Mouse (Mus musculus): ENCODE measurements around the gene Irak2. TPM values are rescaled to one million over a fixed set of nuclear protein-coding genes. Genes with fewer than 3 reads are reported as not detected.

The Irak2 gene
- polyA plus RNA-seq, 1 experiment from 2014 or later: 2.8 TPM

- H3K4me1 ChIP-seq: no peaks in the 10 kb centered on the region
- no peak overlapping the region for H3K9ac ChIP-seq
- peaks cover 90% of the 10 kb centered on the region for H3K36me3 ChIP-seq
- H3K27ac ChIP-seq: no peak overlapping the region
- no peak for ATAC-seq (ENCODE audit: insufficient number of reproducible peaks, insufficient read depth, low FRiP score, low TSS enrichment, low read depth)
- no peak overlapping the region for H3K4me2 ChIP-seq
- no peaks in the 10 kb centered on the region for H3K9me3 ChIP-seq
- H3K27me3 ChIP-seq: no peaks in the 10 kb centered on the region
- WGBS: 91% methylated on average over 3 of the region's 3 CpGs
- H3K4me3 ChIP-seq: no peak overlapping the region
These were observed 79.3 kb downstream of the Irak2 start for GRCm38 (mm10) chr6:113717541-113717940.

GRCm38 (mm10) chr6:113719878-113720277 lies 81.6 kb downstream of the Irak2 start, which contains the start of gene Ghrl:
Gene Ghrl, minus strand, starts transcription at chr6:113719880.
- Histone ChIP-seq H3K4me1 (no peaks in the 10 kb centered on the region), H3K9ac (no peak within 1 kb of the TSS), H3K27ac (no peak within 1 kb of the TSS), H3K4me2 (no peak within 1 kb of the TSS), H3K4me3 (no peak within 1 kb of the TSS), H3K27me3 (no peaks in the 10 kb centered on the region), H3K36me3 (peaks cover 81% of the 10 kb centered on the region), H3K9me3 (no peaks in the 10 kb centered on the region)
- ATAC-seq (ENCODE audit: insufficient number of reproducible peaks, insufficient read depth, low FRiP score, low TSS enrichment, low read depth): no peak
- 86% methylated on average over 3 of the region's 3 CpGs for WGBS

GRCm38 (mm10) chr6:113721061-113721460 lies 82.8 kb downstream of the Irak2 start:
- WGBS: 92% methylated on average over 4 of the region's 4 CpGs
- no peak for ATAC-seq (ENCODE audit: insufficient number of reproducible peaks, insufficient read depth, low FRiP score, low TSS enrichment, low read depth)
- no peak overlapping the region for H3K27ac ChIP-seq
- no peaks in the 10 kb centered on the region for H3K4me1 ChIP-seq
- peaks cover 75% of the 10 kb centered on the region for H3K36me3 ChIP-seq
- H3K4me3 ChIP-seq: no peak overlapping the region
- no peak overlapping the region for H3K9ac ChIP-seq
- H3K27me3 ChIP-seq: no peaks in the 10 kb centered on the region
- H3K9me3 ChIP-seq: no peaks in the 10 kb centered on the region
- no peak overlapping the region for H3K4me2 ChIP-seq

- Histone ChIP-seq H3K9me3 (no peaks in the 10 kb centered on the region), H3K4me3 (no peak overlapping the region), H3K4me2 (no peak overlapping the region), H3K27ac (no peak overlapping the region), H3K9ac (no peak overlapping the region), H3K4me1 (no peaks in the 10 kb centered on the region), H3K27me3 (no peaks in the 10 kb centered on the region), H3K36me3 (peaks cover 87% of the 10 kb centered on the region)
- 87% methylated on average over 7 of the region's 7 CpGs for WGBS
- no peak for ATAC-seq (ENCODE audit: insufficient number of reproducible peaks, insufficient read depth, low FRiP score, low TSS enrichment, low read depth)
These were observed 89.9 kb downstream of the Irak2 start for GRCm38 (mm10) chr6:113728181-113728580.

- H3K36me3 ChIP-seq: peaks cover 100% of the 10 kb centered on the region
- ATAC-seq (ENCODE audit: insufficient number of reproducible peaks, insufficient read depth, low FRiP score, low TSS enrichment, low read depth): no peak
These were observed 93.0 kb downstream of the Irak2 start for GRCm38 (mm10) chr6:113731296-113731695.

GRCm38 (mm10) chr6:113737318-113738046 lies 99.2 kb downstream of the Irak2 start:
- Histone ChIP-seq H3K9me3 (no peaks in the 10 kb centered on the region), H3K9ac (no peak overlapping the region), H3K27me3 (no peaks in the 10 kb centered on the region), H3K4me3 (no peak overlapping the region), H3K4me1 (peaks cover 9% of the 10 kb centered on the region), H3K4me2 (no peak overlapping the region), H3K36me3 (peaks cover 61% of the 10 kb centered on the region), H3K27ac (no peak overlapping the region)
- WGBS: 88% methylated on average over 9 of the region's 9 CpGs
- ATAC-seq (ENCODE audit: insufficient number of reproducible peaks, insufficient read depth, low FRiP score, low TSS enrichment, low read depth): no peak

More at GRCm38 (mm10) chr6:113731296-113731695, 93.0 kb downstream of the Irak2 start:
- Histone ChIP-seq H3K27ac (no peak overlapping the region), H3K4me1 (no peaks in the 10 kb centered on the region), H3K4me3 (no peak overlapping the region), H3K9ac (no peak overlapping the region), H3K9me3 (no peaks in the 10 kb centered on the region), H3K27me3 (no peaks in the 10 kb centered on the region), H3K4me2 (no peak overlapping the region)
- 96% methylated on average over 3 of the region's 3 CpGs for WGBS

GRCm38 (mm10) chr6:113740236-113741217 lies 102.3 kb downstream of the Irak2 start, which contains the start of gene Sec13:
Gene Sec13, minus strand, starts transcription at chr6:113740743.
- WGBS: 7% methylated on average over 41 of the region's 41 CpGs
- ATAC-seq (ENCODE audit: insufficient number of reproducible peaks, insufficient read depth, low FRiP score, low TSS enrichment, low read depth): 0 out of 2 replicates have a peak, but pooled peaks have one; percentile 56
- peak within 1 kb of the TSS; percentile 93 for H3K9ac ChIP-seq
- H3K4me3 ChIP-seq: peak within 1 kb of the TSS; percentile 89
- H3K9me3 ChIP-seq: no peaks in the 10 kb centered on the region
- peaks cover 31% of the 10 kb centered on the region for H3K36me3 ChIP-seq
- H3K27me3 ChIP-seq: peaks cover 3% of the 10 kb centered on the region
- H3K4me2 ChIP-seq: peak within 1 kb of the TSS; percentile 86
- peak within 1 kb of the TSS; percentile 68 for H3K27ac ChIP-seq
- H3K4me1 ChIP-seq: peaks cover 9% of the 10 kb centered on the region

- ATAC-seq (ENCODE audit: insufficient number of reproducible peaks, insufficient read depth, low FRiP score, low TSS enrichment, low read depth): no peak
- Histone ChIP-seq H3K27ac (no peak overlapping the region), H3K4me1 (peaks cover 9% of the 10 kb centered on the region), H3K4me3 (no peak overlapping the region), H3K27me3 (peaks cover 3% of the 10 kb centered on the region), H3K36me3 (peaks cover 22% of the 10 kb centered on the region), H3K9ac (no peak overlapping the region), H3K4me2 (no peak overlapping the region), H3K9me3 (no peaks in the 10 kb centered on the region)
- WGBS: 71% methylated on average over 2 of the region's 2 CpGs
These were observed 103.2 kb downstream of the Irak2 start for GRCm38 (mm10) chr6:113741425-113741824.

GRCm38 (mm10) chr6:113742321-113742720 lies 104.1 kb downstream of the Irak2 start:
- peaks cover 15% of the 10 kb centered on the region for H3K36me3 ChIP-seq
- peaks cover 6% of the 10 kb centered on the region for H3K27me3 ChIP-seq
- WGBS: 78% methylated on average over 1 of the region's 1 CpGs

GRCm38 (mm10) chr6:113743111-113743510 lies 104.8 kb downstream of the Irak2 start:
- Histone ChIP-seq H3K36me3 (peaks cover 7% of the 10 kb centered on the region), H3K9ac (no peak overlapping the region), H3K4me1 (peaks cover 9% of the 10 kb centered on the region), H3K27me3 (peaks cover 12% of the 10 kb centered on the region), H3K27ac (no peak overlapping the region), H3K4me3 (no peak overlapping the region), H3K4me2 (no peak overlapping the region), H3K9me3 (no peaks in the 10 kb centered on the region)
- ATAC-seq (ENCODE audit: insufficient number of reproducible peaks, insufficient read depth, low FRiP score, low TSS enrichment, low read depth): no peak
- 43% methylated on average over 1 of the region's 1 CpGs for WGBS

More at GRCm38 (mm10) chr6:113742321-113742720, 104.1 kb downstream of the Irak2 start:
- Histone ChIP-seq H3K9ac (no peak overlapping the region), H3K4me1 (peaks cover 9% of the 10 kb centered on the region), H3K27ac (no peak overlapping the region), H3K9me3 (no peaks in the 10 kb centered on the region), H3K4me2 (no peak overlapping the region), H3K4me3 (no peak overlapping the region)
- ATAC-seq (ENCODE audit: insufficient number of reproducible peaks, insufficient read depth, low FRiP score, low TSS enrichment, low read depth): no peak
